Mouse (Mus musculus) ES-Bruce4 (cell line): ENCODE measurements around the gene Epha2. TPM values are rescaled to one million over a fixed set of nuclear protein-coding genes. Genes with fewer than 3 reads are reported as not detected.
A peak's percentile ranks its signal among the peaks of the same experiment; 100 is the strongest.

Experiments
- H3K27ac ChIP-seq: 2 replicates; pipeline ENCODE4 v1.5.1; 2012; ENCODE audit warnings: low read length, inconsistent platforms; ENCODE audit not compliant: insufficient read depth
- H3K27me3 ChIP-seq: 2 replicates; pipeline ENCODE4 v1.6.1; 2012; ENCODE audit warnings: mild to moderate bottlenecking, low read length, inconsistent platforms; ENCODE audit not compliant: control insufficient read depth, poor library complexity, insufficient read depth, severe bottlenecking
- H3K36me3 ChIP-seq: 2 replicates; pipeline ENCODE4 v1.6.1; 2012; ENCODE audit warnings: inconsistent platforms, mild to moderate bottlenecking, low read length, moderate library complexity; ENCODE audit not compliant: control insufficient read depth, poor library complexity, insufficient read depth, severe bottlenecking
- H3K4me1 ChIP-seq: one replicate; pipeline ENCODE4 v1.8.1; 2011; ENCODE audit warnings: low read length; ENCODE audit not compliant: control insufficient read depth, insufficient read depth
- H3K4me3 ChIP-seq: 2 replicates; pipeline ENCODE4 v1.5.1; 2011; ENCODE audit warnings: low read depth, mild to moderate bottlenecking, low read length
- H3K9ac ChIP-seq: 2 replicates; pipeline ENCODE4 v1.6.1; 2012; ENCODE audit warnings: low read depth, mild to moderate bottlenecking, inconsistent platforms; ENCODE audit not compliant: poor library complexity, severe bottlenecking
- H3K9me3 ChIP-seq: replicated peaks from 2 replicates; pipeline ENCODE4 v1.6.1; 2012; ENCODE audit warnings: mild to moderate bottlenecking, low read length, inconsistent platforms; ENCODE audit not compliant: control insufficient read depth, poor library complexity, insufficient read depth, severe bottlenecking
- CTCF ChIP-seq: IDR thresholded peaks from one replicate; pipeline ENCODE4 v1.8.1; 2011; ENCODE audit warnings: low read depth, low read length
- EP300 ChIP-seq: IDR thresholded peaks from 2 replicates; pipeline ENCODE4 v1.6.1; 2011; ENCODE audit warnings: low read depth, low read length; ENCODE audit not compliant: insufficient read depth
- POLR2A ChIP-seq: IDR thresholded peaks from one replicate; pipeline ENCODE4 v1.8.1; 2011; ENCODE audit warnings: low read length; ENCODE audit not compliant: insufficient read depth
- polyA plus RNA-seq: library from polyadenylated mRNA; stranded (reverse); fragments of >200 nt; gene quantifications from 2 replicates; pipeline ENCODE4 v1.2.4, GENCODE M21; 2011; ENCODE audit warnings: low read depth; ENCODE audit not compliant: missing spikeins, insufficient read depth, insufficient read length

The Epha2 gene
- polyA plus RNA-seq, 1 experiment: 44.7 TPM

GRCm38 (mm10) chr4:141281153-141281552 lies 19.9 kb upstream of the Epha2 start:
- H3K27me3 ChIP-seq: no peaks in the 10 kb centered on the region
- peaks cover 26% of the 10 kb centered on the region for H3K4me1 ChIP-seq
- no peak overlapping the region for H3K4me3 ChIP-seq
- no peaks in the 10 kb centered on the region for H3K9me3 ChIP-seq
- H3K27ac ChIP-seq: peak overlapping the region; percentile 96
- peak overlapping the region; percentile 22 for H3K9ac ChIP-seq
- TF ChIP-seq CTCF (no peak), EP300 (no peak), POLR2A (no peak)
- no peaks in the 10 kb centered on the region for H3K36me3 ChIP-seq

GRCm38 (mm10) chr4:141281578-141281977 lies 19.5 kb upstream of the Epha2 start:
- H3K9ac ChIP-seq: peak overlapping the region; percentile 22
- no peak overlapping the region for H3K4me3 ChIP-seq
- H3K27me3 ChIP-seq: no peaks in the 10 kb centered on the region
- H3K9me3 ChIP-seq: no peaks in the 10 kb centered on the region
- H3K27ac ChIP-seq: peak overlapping the region; percentile 96
- peaks cover 26% of the 10 kb centered on the region for H3K4me1 ChIP-seq
- TF ChIP-seq POLR2A (no peak), EP300 (no peak), CTCF (no peak)
- H3K36me3 ChIP-seq: no peaks in the 10 kb centered on the region

- Histone ChIP-seq H3K4me1 (peaks cover 22% of the 10 kb centered on the region), H3K9ac (peak overlapping the region; percentile 22), H3K27ac (peak overlapping the region; percentile 96)
Observed at GRCm38 (mm10) chr4:141282087-141282486, 19.0 kb upstream of the Epha2 start.

DNA sequence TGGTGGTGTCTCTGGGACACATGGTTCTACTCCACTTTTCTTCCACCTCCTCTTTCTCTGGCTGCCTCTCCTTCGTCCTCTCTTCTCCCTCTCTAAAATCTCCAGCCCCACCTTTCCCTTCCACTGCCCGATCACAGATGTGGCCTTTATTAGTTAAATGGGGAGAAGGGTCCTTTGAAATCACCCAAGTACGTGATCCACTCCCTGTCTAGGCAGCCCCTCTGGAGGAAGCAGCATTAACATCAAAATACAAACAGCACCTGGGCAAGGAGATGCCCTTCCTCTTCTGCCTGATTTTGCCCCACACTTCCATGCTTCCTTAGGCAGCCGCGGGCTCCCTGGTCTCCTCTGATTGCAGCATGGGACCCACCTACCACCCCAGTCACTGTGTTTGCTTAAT lies 18.4 kb upstream of the Epha2 start:
- no peaks in the 10 kb centered on the region for H3K27me3 ChIP-seq
- peak overlapping the region; percentile 61 for H3K9ac ChIP-seq
- H3K4me3 ChIP-seq: no peak overlapping the region
- TF ChIP-seq CTCF (no peak), POLR2A (no peak), EP300 (peak; percentile 100)
- no peaks in the 10 kb centered on the region for H3K36me3 ChIP-seq
- H3K4me1 ChIP-seq: peaks cover 20% of the 10 kb centered on the region
- H3K9me3 ChIP-seq: no peaks in the 10 kb centered on the region
- peak overlapping the region; percentile 96 for H3K27ac ChIP-seq

More at GRCm38 (mm10) chr4:141282087-141282486, 19.0 kb upstream of the Epha2 start:
- Histone ChIP-seq H3K4me3 (no peak overlapping the region), H3K27me3 (no peaks in the 10 kb centered on the region), H3K36me3 (no peaks in the 10 kb centered on the region), H3K9me3 (no peaks in the 10 kb centered on the region)
- no peak for TF ChIP-seq POLR2A
- peak; percentile 92 for TF ChIP-seq EP300
- no peak for TF ChIP-seq CTCF

GRCm38 (mm10) chr4:141283176-141283878 lies 17.7 kb upstream of the Epha2 start:
- H3K9ac ChIP-seq: peak overlapping the region; percentile 61
- peaks cover 22% of the 10 kb centered on the region for H3K4me1 ChIP-seq

GRCm38 (mm10) chr4:141283879-141284411 lies 17.1 kb upstream of the Epha2 start:
- Histone ChIP-seq H3K4me3 (peak overlapping the region; percentile 3; the same call in 1 of the 2 replicates), H3K4me1 (peaks cover 22% of the 10 kb centered on the region), H3K27ac (peak overlapping the region; percentile 96), H3K9ac (peak overlapping the region; percentile 61), H3K9me3 (no peaks in the 10 kb centered on the region), H3K36me3 (no peaks in the 10 kb centered on the region), H3K27me3 (no peaks in the 10 kb centered on the region)
- TF ChIP-seq CTCF (no peak), EP300 (no peak), POLR2A (no peak)

More at GRCm38 (mm10) chr4:141283176-141283878, 17.7 kb upstream of the Epha2 start:
- H3K4me3 ChIP-seq: 0 out of 2 replicates have a peak overlapping the region, but pooled peaks have one; percentile 2
- no peaks in the 10 kb centered on the region for H3K9me3 ChIP-seq
- H3K27ac ChIP-seq: peak overlapping the region; percentile 96
- TF ChIP-seq EP300 (peak; percentile 74; the same call in 1 of the 2 replicates), CTCF (no peak), POLR2A (no peak)
- H3K27me3 ChIP-seq: no peaks in the 10 kb centered on the region
- no peaks in the 10 kb centered on the region for H3K36me3 ChIP-seq
